Mouse (Mus musculus) urinary bladder, adult 2 months (tissue): ENCODE measurements around the gene Ppp1r9a. TPM values are rescaled to one million over a fixed set of nuclear protein-coding genes. Genes with fewer than 3 reads are reported as not detected.

Source experiments
- DNase-seq: peaks from one replicate; pipeline ENCODE4 v3.0.0; 2022; ENCODE audit warnings: low spot score
- polyA plus RNA-seq: library from polyadenylated mRNA; depleted of rRNA; stranded (reverse); fragments of >200 nt; gene quantifications from 2 replicates; pipeline ENCODE4 v1.2.3, GENCODE M21; 2012; rRNA removed

The Ppp1r9a gene
- polyA plus RNA-seq, 1 experiment, result 12.1 TPM

DNA sequence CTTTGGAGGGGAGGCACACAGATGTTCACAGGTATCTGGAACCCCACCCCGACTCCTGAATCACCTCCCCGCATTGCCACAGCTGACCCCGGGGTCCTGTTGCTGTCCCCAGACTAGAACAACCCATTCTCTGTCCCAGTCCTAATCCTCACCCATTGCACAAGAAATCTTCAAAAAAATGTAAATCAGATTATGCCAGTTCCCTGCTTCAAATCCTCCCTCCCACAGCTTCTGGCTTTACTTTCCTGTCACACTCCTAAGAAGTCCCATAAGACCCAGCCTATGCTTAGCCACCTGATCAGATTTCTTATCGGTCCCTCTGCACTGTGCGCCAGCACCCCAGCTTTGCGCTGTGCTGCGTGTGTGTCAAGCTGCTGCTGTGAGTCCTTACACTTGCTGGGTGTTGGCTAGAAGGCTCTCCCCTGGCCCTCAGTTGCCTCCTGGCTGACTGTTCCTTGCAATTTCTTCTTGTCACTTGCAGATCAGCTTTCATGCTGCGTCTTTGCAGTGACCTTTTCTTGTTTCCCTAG, 296.7 kb downstream of the Ppp1r9a start:
- DNase-seq, result no peak

DNA sequence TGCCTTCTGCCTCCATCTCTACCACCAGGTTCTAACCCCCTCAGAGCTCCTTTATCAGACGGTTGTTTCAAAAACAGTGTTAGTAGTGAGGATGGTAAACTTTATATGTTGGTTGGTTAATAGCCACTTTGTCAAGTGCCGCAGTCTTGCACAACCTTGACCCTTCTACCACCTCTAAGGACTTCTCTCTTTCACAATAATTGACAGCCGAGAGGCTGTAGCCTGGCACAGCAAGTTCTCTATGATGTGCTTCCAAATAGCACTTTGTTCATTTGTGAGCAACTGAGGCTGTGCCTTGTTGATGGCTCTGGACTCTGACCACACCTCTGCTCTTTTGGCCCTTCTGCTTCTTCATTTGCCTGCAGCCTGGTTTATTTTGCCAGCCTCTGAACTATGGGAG, 297.2 kb downstream of the Ppp1r9a start:
- no peak for DNase-seq

DNA sequence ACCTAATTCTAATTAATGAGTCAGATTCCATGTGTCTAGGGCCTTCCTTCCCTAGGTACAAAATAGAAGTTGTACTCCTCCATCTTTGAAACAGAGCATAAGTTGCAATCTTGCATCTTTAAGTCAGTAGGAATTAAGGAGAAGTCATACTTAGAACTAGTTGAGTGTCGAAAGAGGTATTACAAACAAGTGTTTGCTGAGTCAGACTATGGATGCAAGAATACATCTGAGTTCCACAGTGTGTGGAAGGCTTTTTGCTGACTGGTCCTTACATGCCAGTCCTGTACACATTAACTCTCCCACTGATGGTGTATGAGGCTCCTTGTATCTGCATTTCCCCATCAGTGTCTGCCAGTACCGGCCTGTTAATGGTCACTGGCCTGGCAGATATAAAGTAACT, 305.1 kb downstream of the Ppp1r9a start:
- DNase-seq, result no peak

Other genes with a start within 250 kb of the Ppp1r9a start
- 71.6 and 86.3 TPM in 2 replicates for gene Sgce, start 155.7 kb upstream of the Ppp1r9a start, polyA plus RNA-seq
- gene Peg10, start 155.6 kb upstream of the Ppp1r9a start, polyA plus RNA-seq, result 5.5 and 8.5 TPM in 2 replicates